In genomic region chr6:92092737-92093136, GRCm38 (mm10) we compare ENCODE assay signal across 8 mouse cellular contexts. TPM values are rescaled to one million over a fixed set of nuclear protein-coding genes. Genes with fewer than 3 reads are reported as not detected.
DNase-seq lines count a peak whose midpoint lies in the region; ATAC-seq and TF ChIP-seq lines count a peak whose summit lies in the region.

No protein-coding gene starts in this region.

- peak overlapping the region; percentile 97 for H3K4me3 ChIP-seq in gastrocnemius, adult 2 months
- peak overlapping the region; percentile 89 for H3K4me3 ChIP-seq in E14TG2a.4 (replicated peaks; ENCODE audit: low read length)
- H3K4me3 ChIP-seq in forebrain, embryonic 13.5 days, result peak overlapping the region; percentile 92
- peak overlapping the region; percentile 56 for H3K4me3 ChIP-seq in liver, postnatal 0 days (ENCODE audit: low read depth, low read length)

- TF ChIP-seq EP300 in liver, postnatal 0 days (IDR thresholded peaks at IDR 0.05; ENCODE audit: low read depth), result no peak

- H3K27me3 ChIP-seq in E14TG2a.4 (ENCODE audit: insufficient read depth, low read length), result no peaks in the 10 kb centered on the region
- H3K27me3 ChIP-seq in forebrain, embryonic 13.5 days, result no peaks in the 10 kb centered on the region
- H3K27me3 ChIP-seq in liver, postnatal 0 days (ENCODE audit: insufficient read depth, low read length), result no peaks in the 10 kb centered on the region

- no peak for DNase-seq in gastrocnemius, adult 2 months
- DNase-seq in gastrocnemius, postnatal 25 days, result no peak
- no peak for DNase-seq in liver, postnatal 0 days
- DNase-seq in right cerebral cortex, adult 18-20 months, result no peak
- no peak for DNase-seq in thymus, postnatal 25 days
- DNase-seq in gastrocnemius, postnatal 36 days, result no peak

- peak overlapping the region; percentile 67 for H3K4me2 ChIP-seq in forebrain, embryonic 13.5 days
- peak overlapping the region; percentile 74 for H3K4me2 ChIP-seq in liver, postnatal 0 days (ENCODE audit: low read depth, low read length)

- no peaks in the 10 kb centered on the region for H3K9me3 ChIP-seq in E14TG2a.4 (ENCODE audit: low read length)
- H3K9me3 ChIP-seq in forebrain, embryonic 13.5 days (replicated peaks), result no peaks in the 10 kb centered on the region
- H3K9me3 ChIP-seq in liver, postnatal 0 days (ENCODE audit: low read length), result no peaks in the 10 kb centered on the region

- intact Hi-C loops in gastrocnemius, adult 2 months (cut with DNase I), result loop anchor here (5.0 kb wide), 1 partner anchor 90 kb away; the partner anchor contains the start of gene Mrps25
- intact Hi-C loops in gastrocnemius, postnatal 36 days (cut with DNase I), result no loop called here

- no peak for TF ChIP-seq CTCF in gastrocnemius, adult 2 months (IDR thresholded peaks at IDR 0.05)
- no peak for TF ChIP-seq CTCF in E14TG2a.4 (conservative IDR thresholded peaks at IDR 0.05; ENCODE audit: low read length)
- TF ChIP-seq CTCF in liver, postnatal 0 days (IDR thresholded peaks at IDR 0.05; ENCODE audit: low read depth), result no peak

- peak overlapping the region; percentile 98 for H3K27ac ChIP-seq in gastrocnemius, adult 2 months
- peak overlapping the region; percentile 99 for H3K27ac ChIP-seq in forebrain, embryonic 13.5 days
- peak overlapping the region; percentile 99 for H3K27ac ChIP-seq in liver, postnatal 0 days (ENCODE audit: low read depth)

- peaks cover 46% of the 10 kb centered on the region for H3K4me1 ChIP-seq in E14TG2a.4 (replicated peaks; ENCODE audit: low read depth, low read length)
- peaks cover 32% of the 10 kb centered on the region for H3K4me1 ChIP-seq in forebrain, embryonic 13.5 days
- peaks cover 40% of the 10 kb centered on the region for H3K4me1 ChIP-seq in liver, postnatal 0 days (ENCODE audit: insufficient read depth)

- ATAC-seq in forebrain, embryonic 13.5 days, result no peak
- ATAC-seq in liver, postnatal 0 days, result no peak

- peak overlapping the region; percentile 98 for H3K9ac ChIP-seq in forebrain, embryonic 13.5 days
- peak overlapping the region; percentile 85 for H3K9ac ChIP-seq in liver, postnatal 0 days (replicated peaks)

- H3K36me3 ChIP-seq in E14TG2a.4 (ENCODE audit: insufficient read depth, low read length), result no peaks in the 10 kb centered on the region
- H3K36me3 ChIP-seq in forebrain, embryonic 13.5 days (ENCODE audit: poor library complexity, severe bottlenecking), result no peaks in the 10 kb centered on the region
- H3K36me3 ChIP-seq in liver, postnatal 0 days (replicated peaks; ENCODE audit: insufficient read depth, low read length), result no peaks in the 10 kb centered on the region

- 5% methylated on average over 3 of the region's 3 CpGs for WGBS in forebrain, embryonic 13.5 days
- WGBS in liver, postnatal 0 days (ENCODE audit: insufficient replicate concordance), result 26% methylated on average over 3 of the region's 3 CpGs

RNA-seq across cellular contexts. Expression of gene Nr2c2, which starts 1.5 kb away (rescaled TPM):
- total RNA-seq in gastrocnemius, adult 2 months (2021), result 10 to 100 TPM; 21.1 to 23.0 TPM
- total RNA-seq in gastrocnemius, postnatal 25 days (2021), result 10 to 100 TPM; 18.0 to 19.6 TPM
- 21.7 and 24.9 TPM in 2 replicates for polyA plus RNA-seq in forebrain, embryonic 13.5 days (2015; fragmentation: Nextera tagmentation; extraction: Ambion mirVana)
- polyA plus RNA-seq in liver, postnatal 0 days (2015; fragmentation: Nextera tagmentation; extraction: Ambion mirVana), result 4.3 and 4.9 TPM in 2 replicates
- 10 to 100 TPM; 17.7 to 24.2 TPM for total RNA-seq in gastrocnemius, postnatal 36 days (2021)
